Mouse (Mus musculus) neural tube, embryonic 13.5 days (tissue): ENCODE results near the gene Dpy19l1. TPM values are rescaled to one million over a fixed set of nuclear protein-coding genes. Genes with fewer than 3 reads are reported as not detected.

ENCODE experiments used
- ATAC-seq: fragments of 200-750 bp; cut with Nextera tagmentation; 2 replicates; pipeline ENCODE4 v1.8.0; 2017; ENCODE audit warnings: low read depth, mild to moderate bottlenecking, moderate TSS enrichment, moderate library complexity
- H3K27ac ChIP-seq: fragments of 300-500 bp; sonication (generic); replicated peaks from 2 replicates; pipeline ENCODE4 v1.5.1; 2015; ENCODE audit warnings: moderate library complexity, mild to moderate bottlenecking, inconsistent platforms
- H3K27me3 ChIP-seq: fragments of 300-500 bp; sonication (generic); 2 replicates; pipeline ENCODE4 v1.6.1; 2015; ENCODE audit warnings: mild to moderate bottlenecking, inconsistent platforms
- H3K36me3 ChIP-seq: fragments of 300-500 bp; sonication (generic); 2 replicates; pipeline ENCODE4 v1.6.1; 2015; ENCODE audit warnings: mild to moderate bottlenecking, inconsistent platforms
- H3K4me1 ChIP-seq: fragments of 300-500 bp; sonication (generic); replicated peaks from 2 replicates; pipeline ENCODE4 v1.6.1; 2015; ENCODE audit warnings: inconsistent platforms
- H3K4me2 ChIP-seq: fragments of 300-500 bp; sonication (generic); 2 replicates; pipeline ENCODE4 v1.6.1; 2015; ENCODE audit warnings: inconsistent platforms, mild to moderate bottlenecking, moderate library complexity
- H3K4me3 ChIP-seq: fragments of 300-500 bp; sonication (generic); 2 replicates; pipeline ENCODE4 v1.5.1; 2015; ENCODE audit warnings: mild to moderate bottlenecking, inconsistent platforms
- H3K9ac ChIP-seq: fragments of 300-500 bp; sonication (generic); 2 replicates; pipeline ENCODE4 v1.6.1; 2015; ENCODE audit warnings: moderate library complexity, mild to moderate bottlenecking, inconsistent platforms
- H3K9me3 ChIP-seq: fragments of 300-500 bp; sonication (generic); 2 replicates; pipeline ENCODE4 v1.6.1; 2016; ENCODE audit warnings: inconsistent platforms
- WGBS: fragments of 180-500 bp; shearing (Covaris S2); methylation state at CpG from one replicate; pipeline ENCODE4 v1.1.7; 2015; 5-methylcytosine and 5-hydroxymethylcytosine counted together
- polyA plus RNA-seq: library from polyadenylated mRNA; unstranded; fragments of >200 nt; fragmentation: Nextera tagmentation; extraction: Ambion mirVana; gene quantifications from 2 replicates; pipeline ENCODE4 v1.2.1, GENCODE M21; 2015

Dpy19l1 gene
- polyA plus RNA-seq, 1 experiment from 2014 or later, result 11.1 TPM

GRCm38 (mm10) chr9:24503858-24504219 lies 899 bp upstream of the Dpy19l1 start:
- Histone ChIP-seq H3K9ac (peak overlapping the region; percentile 86), H3K27ac (peak overlapping the region; percentile 92; the same call in 1 of the 2 replicates), H3K4me2 (peak overlapping the region; percentile 78), H3K4me1 (peaks cover 31% of the 10 kb centered on the region), H3K27me3 (no peaks in the 10 kb centered on the region), H3K36me3 (no peaks in the 10 kb centered on the region), H3K9me3 (no peaks in the 10 kb centered on the region), H3K4me3 (peak overlapping the region; percentile 74)
- 8% methylated on average over 5 of the region's 5 CpGs for WGBS
- ATAC-seq, result no peak

GRCm38 (mm10) chr9:24502571-24503004 lies 352 bp downstream of the Dpy19l1 start:
- Histone ChIP-seq H3K4me2 (peak overlapping the region; percentile 78), H3K9ac (peak overlapping the region; percentile 86), H3K4me1 (peaks cover 31% of the 10 kb centered on the region), H3K36me3 (no peaks in the 10 kb centered on the region), H3K4me3 (peak overlapping the region; percentile 74), H3K27me3 (no peaks in the 10 kb centered on the region), H3K9me3 (no peaks in the 10 kb centered on the region), H3K27ac (peak overlapping the region; percentile 92)
- peak; percentile 90 for ATAC-seq
- WGBS, result under 1% methylated on average over 40 of the region's 48 CpGs

GRCm38 (mm10) chr9:24501618-24502017 lies 1.3 kb downstream of the Dpy19l1 start:
- WGBS, result 53% methylated on average over 2 of the region's 2 CpGs

GRCm38 (mm10) chr9:24496226-24496625 lies 6.7 kb downstream of the Dpy19l1 start:
- Histone ChIP-seq H3K27me3 (no peaks in the 10 kb centered on the region), H3K9ac (no peak overlapping the region), H3K4me3 (no peak overlapping the region), H3K4me1 (peaks cover 15% of the 10 kb centered on the region), H3K27ac (no peak overlapping the region), H3K9me3 (no peaks in the 10 kb centered on the region), H3K36me3 (no peaks in the 10 kb centered on the region), H3K4me2 (no peak overlapping the region)
- no peak for ATAC-seq
- 98% methylated on average over 2 of the region's 2 CpGs for WGBS

More at GRCm38 (mm10) chr9:24501618-24502017, 1.3 kb downstream of the Dpy19l1 start:
- H3K4me1 ChIP-seq, result peaks cover 31% of the 10 kb centered on the region
- H3K27ac ChIP-seq, result no peak overlapping the region
- H3K4me2 ChIP-seq, result peak overlapping the region; percentile 78
- H3K4me3 ChIP-seq, result peak overlapping the region; percentile 74
- H3K9me3 ChIP-seq, result no peaks in the 10 kb centered on the region
- no peak for ATAC-seq
- no peaks in the 10 kb centered on the region for H3K27me3 ChIP-seq
- no peaks in the 10 kb centered on the region for H3K36me3 ChIP-seq
- H3K9ac ChIP-seq, result peak overlapping the region; percentile 86

- no peaks in the 10 kb centered on the region for H3K9me3 ChIP-seq
- no peaks in the 10 kb centered on the region for H3K4me1 ChIP-seq
- H3K27me3 ChIP-seq, result no peaks in the 10 kb centered on the region
- no peak for ATAC-seq
- H3K4me3 ChIP-seq, result no peak overlapping the region
- no peak overlapping the region for H3K4me2 ChIP-seq
- H3K36me3 ChIP-seq, result no peaks in the 10 kb centered on the region
- WGBS, result 92% methylated on average over 5 of the region's 5 CpGs
- no peak overlapping the region; the same call in 1 of the 2 replicates for H3K27ac ChIP-seq
- no peak overlapping the region for H3K9ac ChIP-seq
Observed at GRCm38 (mm10) chr9:24490516-24490915, 12.4 kb downstream of the Dpy19l1 start.

- WGBS, result 95% methylated on average over 6 of the region's 6 CpGs
- no peak overlapping the region for H3K27ac ChIP-seq
- no peak for ATAC-seq
- H3K4me2 ChIP-seq, result no peak overlapping the region
- no peaks in the 10 kb centered on the region for H3K27me3 ChIP-seq
- H3K4me1 ChIP-seq, result no peaks in the 10 kb centered on the region
- no peaks in the 10 kb centered on the region for H3K36me3 ChIP-seq
- H3K4me3 ChIP-seq, result no peak overlapping the region
- H3K9me3 ChIP-seq, result no peaks in the 10 kb centered on the region
- H3K9ac ChIP-seq, result no peak overlapping the region
Observed at GRCm38 (mm10) chr9:24488425-24489104, 14.4 kb downstream of the Dpy19l1 start.

- Histone ChIP-seq H3K27me3 (no peaks in the 10 kb centered on the region), H3K9me3 (no peaks in the 10 kb centered on the region), H3K27ac (no peak overlapping the region), H3K4me2 (no peak overlapping the region), H3K36me3 (peaks cover 8% of the 10 kb centered on the region; the same call in 1 of the 2 replicates), H3K4me3 (no peak overlapping the region), H3K4me1 (no peaks in the 10 kb centered on the region), H3K9ac (no peak overlapping the region)
- WGBS, result 90% methylated on average over 5 of the region's 5 CpGs
- no peak for ATAC-seq
Observed at GRCm38 (mm10) chr9:24482375-24482774, 20.6 kb downstream of the Dpy19l1 start.

- Histone ChIP-seq H3K4me1 (0 out of 2 replicates have a peak, but pooled peaks cover 3% of the 10 kb centered on the region), H3K36me3 (peaks cover 8% of the 10 kb centered on the region; the same call in 1 of the 2 replicates), H3K27me3 (no peaks in the 10 kb centered on the region), H3K27ac (no peak overlapping the region), H3K9ac (no peak overlapping the region), H3K9me3 (no peaks in the 10 kb centered on the region), H3K4me3 (no peak overlapping the region), H3K4me2 (no peak overlapping the region)
- 91% methylated on average over 2 of the region's 2 CpGs for WGBS
- no peak for ATAC-seq
Observed at GRCm38 (mm10) chr9:24477251-24477650, 25.7 kb downstream of the Dpy19l1 start.

- Histone ChIP-seq H3K4me3 (no peak overlapping the region), H3K4me2 (no peak overlapping the region), H3K4me1 (0 out of 2 replicates have a peak, but pooled peaks cover 3% of the 10 kb centered on the region), H3K27ac (no peak overlapping the region), H3K27me3 (no peaks in the 10 kb centered on the region), H3K9me3 (no peaks in the 10 kb centered on the region), H3K9ac (no peak overlapping the region), H3K36me3 (peaks cover 8% of the 10 kb centered on the region; the same call in 1 of the 2 replicates)
- 64% methylated on average over 7 of the region's 7 CpGs for WGBS
- ATAC-seq, result no peak
Observed at GRCm38 (mm10) chr9:24473824-24474223, 29.1 kb downstream of the Dpy19l1 start.

- no peaks in the 10 kb centered on the region for H3K9me3 ChIP-seq
- H3K4me1 ChIP-seq, result 0 out of 2 replicates have a peak, but pooled peaks cover 3% of the 10 kb centered on the region
- no peak overlapping the region for H3K9ac ChIP-seq
- no peak overlapping the region for H3K4me2 ChIP-seq
- H3K27ac ChIP-seq, result no peak overlapping the region
- no peaks in the 10 kb centered on the region for H3K27me3 ChIP-seq
- WGBS, result 92% methylated on average over 3 of the region's 3 CpGs
- ATAC-seq, result no peak
- H3K4me3 ChIP-seq, result no peak overlapping the region
- peaks cover under 1% of the 10 kb centered on the region; the same call in 1 of the 2 replicates for H3K36me3 ChIP-seq
Observed at GRCm38 (mm10) chr9:24472514-24472913, 30.4 kb downstream of the Dpy19l1 start.

GRCm38 (mm10) chr9:24470166-24470565 lies 32.8 kb downstream of the Dpy19l1 start:
- Histone ChIP-seq H3K9me3 (no peaks in the 10 kb centered on the region), H3K27ac (no peak overlapping the region), H3K9ac (no peak overlapping the region), H3K36me3 (no peaks in the 10 kb centered on the region), H3K4me2 (no peak overlapping the region), H3K4me3 (no peak overlapping the region), H3K27me3 (no peaks in the 10 kb centered on the region), H3K4me1 (0 out of 2 replicates have a peak, but pooled peaks cover 3% of the 10 kb centered on the region)
- no peak for ATAC-seq
- WGBS, result 67% methylated on average over 5 of the region's 5 CpGs

- WGBS, result 91% methylated on average over 5 of the region's 5 CpGs
- no peaks in the 10 kb centered on the region for H3K9me3 ChIP-seq
- H3K27me3 ChIP-seq, result no peaks in the 10 kb centered on the region
- no peak overlapping the region for H3K9ac ChIP-seq
- H3K4me1 ChIP-seq, result no peaks in the 10 kb centered on the region
- no peaks in the 10 kb centered on the region for H3K36me3 ChIP-seq
- H3K4me3 ChIP-seq, result no peak overlapping the region
- no peak overlapping the region for H3K4me2 ChIP-seq
- no peak for ATAC-seq
- no peak overlapping the region for H3K27ac ChIP-seq
Observed at GRCm38 (mm10) chr9:24467186-24467585, 35.8 kb downstream of the Dpy19l1 start.
